Mouse (Mus musculus) T-cell, adult 2 months (primary cell): ENCODE measurements at regions not wholly inside any gene's neighbourhood (a gene's known extent, or its start where the extent isn't known, plus 50 kb on each side); places are given as distances from the start of the nearest gene placed in this dataset.

ENCODE experiments used
- DNase-seq: peaks from one replicate; pipeline ENCODE4 v3.0.0; 2022; ENCODE audit warnings: low spot score

DNA sequence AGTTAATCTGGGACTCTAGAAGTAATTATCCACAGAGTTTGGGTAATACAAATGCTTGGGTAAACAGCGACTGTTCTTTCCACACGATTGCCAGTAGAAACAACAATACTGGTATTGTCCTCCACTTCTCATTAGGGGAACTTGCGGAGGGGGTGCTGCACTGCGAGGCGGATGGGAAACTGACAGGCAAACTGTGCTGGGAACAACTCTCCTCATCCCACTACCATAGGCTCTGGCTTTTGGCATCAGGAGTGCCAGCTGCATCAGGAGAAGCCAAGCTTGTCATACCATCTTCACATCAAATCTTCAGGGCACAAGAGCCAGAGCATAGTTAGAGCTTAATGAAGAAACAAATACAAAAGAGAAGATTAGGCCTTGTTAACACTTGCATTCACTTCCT, 349.2 kb upstream of the Tmem161b start:
- DNase-seq = no peak

DNA sequence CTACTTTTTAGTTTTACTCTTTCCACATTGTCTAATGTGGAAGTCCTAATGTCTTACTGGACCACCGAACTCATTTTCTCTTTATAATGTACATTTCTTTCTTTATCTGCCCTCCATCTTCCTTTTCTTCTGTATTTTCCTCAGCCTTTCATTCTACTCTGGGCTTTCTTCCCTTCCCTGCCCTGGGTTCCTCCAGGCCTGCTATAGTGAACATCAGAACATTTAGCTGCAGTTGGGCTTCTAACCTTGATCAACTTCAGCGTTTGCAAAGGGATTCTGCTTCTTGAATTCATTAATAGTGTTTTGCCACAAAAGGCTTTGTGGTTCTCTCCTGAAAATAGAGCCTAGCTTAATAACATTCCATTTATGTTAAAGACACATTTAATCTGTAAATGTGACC, 342.5 kb upstream of the Tmem161b start:
- no peak for DNase-seq

DNA sequence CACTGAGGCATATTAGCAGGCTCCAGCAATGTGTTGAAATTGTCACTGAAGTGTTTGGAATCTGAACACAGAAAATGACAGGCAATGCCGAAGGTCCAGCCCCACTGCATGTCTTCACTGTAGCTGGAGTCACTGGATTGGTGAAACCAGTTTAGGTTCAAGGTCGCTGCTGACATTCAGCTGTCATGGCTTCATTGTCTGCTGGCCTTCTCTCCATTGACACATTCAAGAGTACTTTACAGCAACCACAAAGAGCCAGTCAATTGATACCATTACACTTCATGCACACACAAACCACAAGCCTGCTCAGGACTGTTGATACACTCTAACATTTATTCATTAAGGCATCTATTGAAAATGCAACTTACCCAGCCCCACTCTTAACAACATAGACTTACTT, 341.8 kb upstream of the Tmem161b start:
- no peak for DNase-seq

DNA sequence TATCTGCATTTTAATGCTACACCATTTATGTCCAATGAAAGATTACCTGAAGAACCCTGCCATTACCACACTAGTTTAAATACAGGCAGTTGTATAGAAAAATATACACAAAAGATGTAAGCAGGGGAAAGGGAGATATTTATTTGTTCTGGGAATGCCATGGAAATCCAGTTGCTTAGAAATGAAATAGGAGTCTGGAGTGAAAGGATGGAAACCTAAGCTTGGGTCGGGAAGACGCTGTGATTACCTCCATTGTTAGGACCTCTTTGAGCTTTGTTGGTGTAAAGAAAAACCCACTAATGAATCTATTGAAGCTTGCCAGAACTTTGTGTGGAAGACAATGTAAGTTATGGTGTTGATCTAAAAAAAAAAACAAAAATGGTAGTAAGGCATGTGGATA, 341.3 kb upstream of the Tmem161b start:
- no peak for DNase-seq

DNA sequence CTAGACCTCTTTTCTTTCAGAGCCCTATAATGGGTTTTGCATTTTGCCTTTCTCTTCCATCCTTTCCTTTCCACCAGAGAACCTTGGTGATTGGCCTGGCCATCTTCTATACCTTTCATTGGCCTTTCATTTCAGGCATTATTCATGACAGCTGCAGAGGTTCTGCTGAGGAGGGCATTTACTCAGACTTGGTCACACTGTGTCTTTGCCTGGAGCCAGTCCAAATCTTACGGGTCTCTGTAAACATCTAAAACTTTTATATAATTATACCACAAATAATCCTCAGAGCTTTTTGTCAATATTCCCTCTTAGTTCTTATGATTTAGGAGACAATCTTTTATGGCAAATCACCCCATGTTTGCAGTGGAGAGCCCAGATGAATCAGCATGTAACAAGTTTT, 339.3 kb upstream of the Tmem161b start:
- no peak for DNase-seq

DNA sequence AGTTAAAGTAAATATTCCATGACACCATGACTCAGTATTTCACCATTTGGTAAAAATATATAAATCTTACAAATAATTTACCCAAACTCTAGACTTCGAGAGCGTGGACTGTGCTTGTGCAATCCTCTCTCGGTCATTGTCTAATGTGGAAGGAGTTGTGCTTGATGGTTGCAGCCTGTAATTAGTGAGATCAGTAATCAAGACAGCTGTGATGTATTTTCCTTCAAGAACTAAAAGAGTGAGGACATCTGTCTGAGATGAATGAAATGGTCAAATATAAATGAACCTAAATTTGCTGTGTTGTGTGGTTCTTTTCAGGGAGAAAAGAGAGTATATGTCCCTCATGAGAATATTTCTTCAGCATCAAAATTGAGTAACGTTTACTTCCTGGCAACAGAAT, 338.3 kb upstream of the Tmem161b start:
- DNase-seq = no peak

DNA sequence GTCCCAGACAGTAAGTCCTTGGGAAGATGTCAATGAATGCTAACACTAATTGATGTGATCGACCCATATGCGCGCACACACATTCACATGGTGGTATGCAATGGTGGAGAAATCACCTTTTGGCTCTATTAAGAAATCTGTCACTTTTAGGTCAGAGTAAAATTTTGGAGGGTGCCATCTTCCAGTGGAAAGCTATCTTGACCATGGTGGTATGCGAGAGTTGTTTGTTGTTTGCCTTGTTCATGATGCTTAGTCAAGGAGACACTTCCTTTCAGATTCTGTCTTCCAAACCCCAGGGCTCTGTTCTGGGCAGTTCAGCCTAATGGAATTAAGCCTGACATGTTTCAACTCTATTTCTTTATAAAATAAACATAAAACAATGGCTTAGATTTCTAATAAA, 337.9 kb upstream of the Tmem161b start:
- DNase-seq = no peak

DNA sequence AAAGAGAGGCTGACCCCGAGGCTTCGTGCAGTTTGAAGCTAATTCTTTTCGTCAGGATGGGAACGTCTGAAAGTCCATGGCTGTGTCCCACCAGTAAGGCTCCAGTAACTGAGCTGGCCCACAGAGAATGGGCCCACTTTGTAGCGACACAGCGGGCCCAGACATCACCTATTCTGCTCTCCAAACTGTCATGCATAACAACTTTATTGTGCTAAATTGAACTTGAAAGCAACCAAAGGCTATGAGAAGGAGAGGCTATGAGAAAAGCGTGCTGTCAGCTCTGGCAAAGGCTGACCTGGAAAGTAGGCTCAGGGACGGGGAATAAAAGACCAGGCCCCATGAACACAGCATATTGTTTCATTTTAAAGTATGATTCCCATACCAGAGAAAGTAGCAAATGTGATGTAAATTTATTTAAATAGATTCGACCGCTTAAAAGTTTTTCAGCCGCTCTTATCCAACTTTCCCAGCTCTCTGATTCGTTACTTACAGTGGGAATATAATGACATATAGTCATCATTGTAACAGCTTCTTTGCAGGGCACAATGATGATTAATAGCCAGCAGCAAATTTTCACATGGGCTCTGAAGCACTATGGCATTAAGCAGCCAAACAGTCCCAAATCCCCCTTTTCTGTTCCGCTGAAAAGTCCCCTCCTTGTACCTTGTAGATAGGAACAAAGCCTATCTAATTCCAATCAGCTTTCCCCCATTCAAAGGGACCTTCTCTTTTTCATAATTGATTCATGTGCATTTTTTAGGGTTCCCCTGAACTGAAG, 337.1 kb upstream of the Tmem161b start:
- DNase-seq = no peak

DNA sequence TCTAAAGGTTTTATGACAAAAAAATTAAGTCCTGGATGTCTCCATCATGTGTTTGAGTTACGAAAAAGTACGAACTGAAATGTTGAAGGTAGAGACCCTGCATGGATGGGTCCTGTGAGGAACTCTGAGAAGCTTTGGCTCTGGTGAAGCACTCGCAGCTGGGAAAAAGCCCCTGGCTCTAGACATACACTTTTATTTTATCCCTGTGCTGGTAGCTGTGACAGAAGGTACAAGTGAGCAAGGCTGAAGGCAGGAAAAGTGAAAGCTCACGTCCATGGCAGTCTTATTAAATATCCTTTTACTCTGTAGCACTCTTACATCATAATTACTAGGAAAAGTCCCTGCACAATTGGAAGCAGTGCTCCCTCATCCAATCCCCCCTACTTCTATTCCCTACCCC, 336.4 kb upstream of the Tmem161b start:
- DNase-seq = no peak

DNA sequence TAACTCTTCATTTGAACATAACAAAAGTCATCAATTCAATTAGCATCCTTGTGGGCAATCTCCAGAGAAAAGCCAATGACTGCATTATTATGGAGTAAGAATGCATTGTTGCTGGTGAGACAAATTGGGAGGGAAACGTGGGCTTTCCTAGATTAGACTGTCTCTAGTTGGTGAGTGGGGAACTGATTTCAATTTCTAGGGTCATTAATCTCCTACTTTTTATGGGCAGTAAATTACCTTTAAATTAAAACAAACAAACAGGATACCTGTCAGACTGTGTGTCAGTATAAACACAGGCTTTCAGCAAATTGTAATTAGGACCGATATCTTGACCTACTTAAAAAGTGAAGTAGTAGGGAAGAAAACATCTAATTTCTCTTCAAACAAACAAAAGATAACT, 307.4 kb upstream of the Tmem161b start:
- no peak for DNase-seq

DNA sequence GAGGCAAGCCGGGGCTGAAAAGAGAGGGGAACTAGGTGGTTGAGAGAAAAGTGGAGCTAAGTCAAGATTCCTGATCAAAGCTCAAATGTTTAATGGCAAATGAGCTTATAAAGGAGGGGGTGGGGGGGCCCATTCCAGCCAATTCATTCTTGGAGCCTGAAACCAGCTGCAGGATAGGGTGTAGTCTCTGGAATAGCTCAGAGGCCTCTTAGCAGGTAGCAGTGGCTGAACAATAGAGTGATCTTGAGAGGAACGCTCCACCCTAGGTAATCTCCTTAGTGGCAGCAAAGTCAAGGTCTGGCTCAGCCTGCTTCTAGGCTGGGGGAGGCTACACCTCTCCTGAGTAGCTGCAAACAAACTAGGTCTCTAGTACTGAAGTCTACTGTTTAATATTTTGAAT, 289.3 kb upstream of the Tmem161b start:
- no peak for DNase-seq

DNA sequence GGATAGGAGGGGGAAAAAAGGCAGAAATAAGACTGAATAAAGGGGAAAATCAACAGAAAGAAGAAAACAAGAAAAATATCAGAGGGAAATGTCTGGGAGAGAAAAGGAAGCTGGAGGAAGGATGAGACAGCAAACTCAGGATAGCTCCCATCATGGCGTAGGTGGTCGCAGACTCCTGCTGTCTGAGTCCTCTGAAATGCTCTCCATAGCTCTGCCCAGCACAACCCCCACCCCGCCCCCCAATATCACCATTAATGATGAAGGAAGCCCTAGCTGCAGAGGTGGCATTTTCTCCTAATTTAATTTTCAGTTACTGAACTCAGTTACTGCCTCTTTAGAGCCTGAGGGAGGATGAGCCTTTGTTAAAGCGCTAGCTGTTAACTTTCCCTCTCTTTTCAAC, 275.6 kb upstream of the Tmem161b start:
- DNase-seq = no peak

DNA sequence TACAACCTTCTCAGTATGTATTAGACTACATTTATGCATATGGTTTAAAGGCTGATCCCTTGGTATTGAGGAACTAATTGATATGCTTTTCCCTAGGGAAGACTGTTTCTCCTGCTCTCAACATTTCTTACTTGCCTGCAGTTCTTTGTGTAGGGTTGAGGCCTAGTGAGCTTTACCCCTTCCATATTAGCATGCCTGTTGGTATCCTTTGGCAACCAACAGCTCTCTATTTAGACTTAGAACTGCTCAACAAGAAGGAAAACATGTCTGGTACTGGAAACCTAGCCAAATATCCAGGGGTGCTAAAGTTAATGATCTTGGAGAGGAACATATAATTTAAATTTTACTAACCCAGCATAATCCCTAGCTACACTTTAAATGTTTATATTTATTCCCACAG, 270.9 kb upstream of the Tmem161b start:
- no peak for DNase-seq

DNA sequence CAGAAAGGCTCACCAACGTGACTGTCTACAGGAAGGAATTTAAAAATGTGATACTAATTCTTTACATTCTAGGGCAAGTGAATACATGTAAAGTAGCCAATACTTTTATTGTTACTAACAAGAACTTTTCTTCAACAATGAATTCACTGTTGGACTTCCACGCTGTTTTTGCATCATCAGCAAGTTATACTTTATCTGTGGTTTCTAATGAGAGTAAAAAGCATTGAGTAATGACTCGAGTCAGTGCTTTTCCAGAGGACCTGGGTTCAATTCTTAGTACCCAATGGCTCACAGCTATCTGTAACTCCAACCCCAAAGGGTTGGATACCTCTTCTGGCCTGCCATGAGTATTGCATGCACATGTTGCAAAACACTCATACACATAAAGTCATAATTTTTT, 270.3 kb upstream of the Tmem161b start:
- no peak for DNase-seq

DNA sequence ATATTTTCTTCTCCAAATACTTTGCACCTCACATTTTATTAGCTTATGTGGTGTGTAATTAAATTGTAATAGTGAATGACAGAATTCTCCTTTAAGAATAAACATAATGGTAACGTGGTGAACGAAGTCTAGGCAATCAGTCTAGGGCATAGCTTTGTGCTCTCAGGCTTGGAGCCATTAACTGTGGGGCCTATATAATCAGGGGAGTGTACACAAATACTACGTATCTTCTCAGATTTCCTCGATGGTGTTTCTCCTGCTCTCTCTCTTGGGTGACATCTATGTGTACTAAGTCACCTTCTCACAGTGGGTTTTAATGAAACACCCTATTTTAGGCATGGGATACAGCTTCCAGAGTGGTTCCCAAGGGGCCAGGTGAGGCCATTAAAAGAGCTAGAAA, 269.7 kb upstream of the Tmem161b start:
- DNase-seq = no peak

DNA sequence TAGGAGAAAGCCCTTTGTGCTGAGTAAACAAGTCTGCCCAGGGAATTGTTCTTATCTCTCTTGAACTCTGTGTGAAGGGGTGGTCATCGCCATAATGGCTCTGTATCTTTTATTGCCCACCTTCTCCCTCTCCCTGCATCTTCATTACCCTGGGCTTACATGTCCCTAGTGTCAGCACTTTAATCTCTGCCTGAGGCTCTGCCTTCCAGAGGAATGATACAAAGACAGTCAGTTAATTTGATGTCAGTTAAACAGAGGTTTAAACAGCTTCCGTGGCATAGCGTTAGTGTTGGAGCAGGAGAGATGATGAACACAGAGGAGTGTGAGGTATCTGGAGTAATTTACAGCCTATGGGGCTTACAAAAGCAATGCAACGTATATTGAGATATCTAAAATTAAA, 269.2 kb upstream of the Tmem161b start:
- DNase-seq = no peak

DNA sequence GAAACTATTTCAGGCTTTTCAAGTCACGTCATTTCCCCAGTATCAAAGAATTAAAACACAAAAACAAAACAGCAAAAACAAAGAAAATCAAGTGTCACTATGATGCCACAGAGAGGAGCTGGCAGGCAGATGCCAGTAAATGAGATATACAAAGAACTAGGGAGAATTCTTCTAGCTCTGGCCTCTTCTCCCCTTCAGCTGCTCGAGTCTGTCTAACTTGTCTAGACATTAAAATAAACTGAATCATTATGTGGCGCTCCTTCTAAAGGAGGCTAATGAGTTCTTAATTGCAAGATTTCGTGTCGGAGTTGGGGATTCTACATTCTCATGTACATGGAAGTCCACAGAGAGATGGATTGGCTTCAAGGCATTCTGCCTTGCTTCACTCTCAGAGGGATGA, 266.4 kb upstream of the Tmem161b start:
- DNase-seq = no peak

DNA sequence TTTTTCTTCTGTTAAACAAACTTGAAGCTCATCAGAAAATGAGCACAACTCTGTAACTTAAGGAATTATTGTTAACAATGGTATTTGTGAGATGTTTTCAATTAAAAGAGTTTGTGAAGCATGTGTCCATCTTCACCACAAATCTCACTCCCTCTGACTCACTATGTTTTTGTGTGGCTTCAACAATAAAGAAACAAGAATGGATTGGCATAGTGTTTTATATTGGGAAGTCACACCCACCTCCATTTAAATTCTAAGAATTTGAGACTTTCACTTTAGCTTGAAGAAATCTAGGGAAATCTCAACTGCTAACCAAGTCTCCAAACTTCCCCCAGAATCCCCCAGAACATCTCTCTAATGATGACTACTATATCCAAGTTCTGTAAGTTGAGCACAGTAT, 243.6 kb upstream of the Tmem161b start:
- DNase-seq = no peak

DNA sequence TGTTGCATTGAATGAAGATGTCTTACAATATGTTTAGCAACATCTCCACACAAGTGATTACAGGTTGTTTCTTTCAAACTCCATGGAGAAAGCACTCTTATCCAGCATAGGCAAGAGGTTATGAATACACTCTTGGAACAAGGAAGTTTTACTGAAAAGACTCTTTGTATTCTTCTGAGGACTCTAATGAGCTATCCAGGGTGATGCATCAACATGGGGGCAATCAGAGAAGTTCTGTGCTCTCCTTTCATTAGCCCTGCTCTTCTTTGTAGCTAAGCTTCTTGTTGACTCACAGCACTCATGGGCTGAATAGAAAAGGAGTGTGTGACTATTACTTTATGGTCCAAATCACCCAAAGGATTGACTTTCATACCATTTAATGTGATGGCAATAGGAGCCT, 242.6 kb upstream of the Tmem161b start:
- no peak for DNase-seq

DNA sequence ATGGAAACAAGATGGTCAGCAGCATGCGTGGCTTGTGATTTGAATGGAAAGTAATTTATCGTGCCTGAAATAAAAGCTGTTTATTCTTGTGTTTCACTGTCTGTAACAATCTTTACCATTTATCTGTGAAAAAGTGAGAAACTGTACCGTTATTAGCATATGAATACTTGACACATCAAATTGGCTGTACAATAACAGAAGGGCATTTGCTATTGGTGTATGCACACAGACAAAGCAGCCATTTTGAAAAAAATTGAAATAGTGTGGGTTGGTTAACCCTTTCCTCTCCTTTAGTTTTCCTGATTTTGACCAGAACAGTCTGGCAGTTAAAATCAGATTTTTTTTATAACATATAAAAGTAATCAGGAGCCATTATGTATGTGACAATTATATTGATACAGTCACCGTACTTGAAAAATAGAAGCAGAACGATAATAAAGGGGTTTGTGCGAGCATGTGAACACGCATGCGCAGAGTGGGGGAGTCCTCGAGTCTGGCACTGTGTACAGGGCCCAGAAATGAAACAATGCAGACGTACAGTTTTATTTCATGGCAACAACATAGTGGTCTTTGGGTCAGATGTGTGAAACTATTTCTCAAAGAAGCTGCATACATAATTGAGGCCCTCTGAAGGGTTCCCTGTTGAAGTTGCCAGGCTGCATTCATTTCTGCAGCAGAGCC, 237.3 kb upstream of the Tmem161b start:
- DNase-seq = no peak

DNA sequence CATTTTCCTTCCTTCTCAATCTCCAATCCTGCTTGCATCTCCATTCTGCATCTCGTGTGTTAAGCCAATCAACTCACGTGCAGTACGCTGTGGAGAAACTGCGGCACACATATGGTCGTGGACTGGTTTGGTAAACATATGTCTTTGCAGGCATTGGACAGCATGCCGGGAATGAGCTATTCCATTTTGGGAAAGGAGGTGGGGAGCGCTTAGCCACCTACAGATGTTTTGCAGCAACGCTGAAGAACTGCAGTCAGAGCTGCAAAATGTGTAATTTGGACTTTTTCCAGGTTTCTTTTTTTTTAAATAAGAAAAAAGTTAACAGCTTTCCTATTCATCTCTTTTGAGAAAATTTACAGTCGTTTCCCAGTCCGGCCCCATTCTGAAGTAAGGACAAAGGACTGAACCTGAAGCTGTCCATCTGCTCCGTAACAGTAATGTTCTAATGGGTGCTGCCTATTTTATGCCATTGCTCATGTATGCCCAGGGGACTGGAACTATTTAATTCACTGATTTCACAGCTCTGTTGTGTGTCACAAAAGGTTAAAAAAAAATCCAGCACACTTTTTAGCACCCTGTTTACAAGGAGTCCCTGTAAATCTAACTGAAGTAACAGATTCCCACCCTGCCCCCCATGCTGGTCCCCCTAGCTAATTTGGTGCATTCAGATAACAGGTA, 234.2 kb upstream of the Tmem161b start:
- DNase-seq = no peak

DNA sequence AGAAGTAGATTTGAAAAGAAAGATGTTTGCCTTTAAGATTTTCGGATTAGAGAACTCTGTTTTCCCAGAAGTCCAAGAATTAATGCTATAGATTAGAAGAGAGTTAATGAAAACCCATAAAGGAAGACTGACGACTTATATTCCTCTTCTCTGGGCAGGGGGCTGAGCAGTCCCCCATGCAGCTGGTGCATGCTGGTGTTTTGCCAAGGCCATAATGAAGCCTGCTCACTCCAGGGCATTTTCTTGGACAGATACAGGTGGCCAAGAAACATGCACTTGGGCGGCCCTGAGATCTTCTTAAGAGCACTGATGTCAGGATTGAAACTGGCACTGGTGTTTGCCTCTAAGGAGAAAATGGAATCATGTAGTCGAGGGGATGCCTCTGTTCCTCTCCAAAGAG, 233.6 kb upstream of the Tmem161b start:
- no peak for DNase-seq

DNA sequence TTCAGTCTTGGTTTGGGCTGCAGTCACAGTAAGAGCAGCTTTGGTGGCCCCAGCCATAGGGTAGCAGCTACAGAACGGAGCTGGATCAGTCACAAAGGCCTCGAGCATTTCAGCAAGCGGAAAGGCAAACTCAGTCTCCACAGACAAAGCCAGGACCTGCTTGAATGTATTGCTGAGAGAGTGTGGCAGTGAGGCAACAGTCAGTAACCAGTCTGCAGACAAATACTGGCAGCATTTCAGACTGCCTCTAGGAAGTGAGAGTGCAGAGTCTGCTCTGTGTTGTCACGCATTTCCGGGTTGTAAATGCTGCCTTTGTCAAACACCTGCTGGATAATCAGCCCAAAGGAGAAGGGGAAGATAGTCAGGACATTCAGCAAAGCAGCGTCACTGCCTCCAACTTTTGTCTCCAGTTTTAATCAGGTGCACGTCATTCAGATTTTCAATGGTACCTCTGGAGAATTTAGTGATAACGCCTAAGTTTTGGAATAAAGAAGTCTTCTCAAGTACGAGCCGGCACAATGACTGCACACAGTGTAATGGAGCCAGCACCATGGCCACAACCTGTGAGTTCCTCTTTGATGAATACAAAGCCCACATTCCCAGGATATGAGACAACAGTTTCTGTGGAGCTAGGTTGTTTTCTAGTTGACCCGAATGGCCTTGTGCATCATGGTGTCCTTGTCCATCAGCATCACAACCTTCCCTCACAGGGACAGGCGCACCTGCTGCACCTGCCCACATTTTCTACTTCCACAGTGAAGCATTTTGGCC, 224.3 kb upstream of the Tmem161b start:
- DNase-seq = no peak
